Mouse (Mus musculus) midbrain, embryonic 16.5 days (tissue): ENCODE data around the gene Cherp. TPM values are rescaled to one million over a fixed set of nuclear protein-coding genes. Genes with fewer than 3 reads are reported as not detected.
A peak's percentile ranks its signal among the peaks of the same experiment; 100 is the strongest.

Source experiments
- ATAC-seq: fragments of 200-750 bp; cut with Nextera tagmentation; 2 replicates; pipeline ENCODE4 v1.8.0; 2017; ENCODE audit warnings: moderate TSS enrichment
- H3K27ac ChIP-seq: fragments of 300-500 bp; sonication (generic); 2 replicates; pipeline ENCODE4 v1.5.1; 2014; ENCODE audit warnings: mild to moderate bottlenecking, low read length, mixed read lengths
- H3K27me3 ChIP-seq: fragments of 300-500 bp; sonication (generic); 2 replicates; pipeline ENCODE4 v1.6.1; 2014; ENCODE audit warnings: low read depth, low read length, mixed read lengths; ENCODE audit not compliant: control insufficient read depth, insufficient read depth
- H3K36me3 ChIP-seq: fragments of 300-500 bp; sonication (generic); 2 replicates; pipeline ENCODE4 v1.6.1; 2014; ENCODE audit warnings: mild to moderate bottlenecking, low read length, moderate library complexity, mixed read lengths; ENCODE audit not compliant: control insufficient read depth, insufficient read depth
- H3K4me1 ChIP-seq: fragments of 300-500 bp; sonication (generic); 2 replicates; pipeline ENCODE4 v1.6.1; 2014; ENCODE audit warnings: mild to moderate bottlenecking, low read length, mixed read lengths; ENCODE audit not compliant: control insufficient read depth, insufficient read depth
- H3K4me2 ChIP-seq: fragments of 300-500 bp; sonication (generic); 2 replicates; pipeline ENCODE4 v1.6.1; 2014; ENCODE audit warnings: mild to moderate bottlenecking, low read length, mixed read lengths
- H3K4me3 ChIP-seq: fragments of 300-500 bp; sonication (generic); 2 replicates; pipeline ENCODE4 v1.5.1; 2014; ENCODE audit warnings: low read depth, mild to moderate bottlenecking, low read length, moderate library complexity, mixed read lengths
- H3K9ac ChIP-seq: fragments of 300-500 bp; sonication (generic); 2 replicates; pipeline ENCODE4 v1.6.1; 2014; ENCODE audit warnings: low read depth, low read length, mixed read lengths
- H3K9me3 ChIP-seq: fragments of 300-500 bp; sonication (generic); replicated peaks from 2 replicates; pipeline ENCODE4 v1.6.1; 2014; ENCODE audit warnings: mild to moderate bottlenecking, low read length, mixed read lengths; ENCODE audit not compliant: control insufficient read depth, poor library complexity, severe bottlenecking
- whole genome bisulfite sequencing: fragments of 180-500 bp; shearing (Covaris S2); extraction: QIAGEN DNeasy Blood & Tissue Kit; methylation state at CpG from one replicate; pipeline ENCODE4 v1.1.7; 2014; 5-methylcytosine and 5-hydroxymethylcytosine counted together
- polyA plus RNA-seq: library from polyadenylated mRNA; unstranded; fragments of >200 nt; fragmentation: Nextera tagmentation; extraction: Ambion mirVana; gene quantifications from 2 replicates; pipeline ENCODE4 v1.2.1, GENCODE M21; 2015

Gene Cherp
- polyA plus RNA-seq, 1 experiment from 2014 or later: 55.3 TPM

DNA sequence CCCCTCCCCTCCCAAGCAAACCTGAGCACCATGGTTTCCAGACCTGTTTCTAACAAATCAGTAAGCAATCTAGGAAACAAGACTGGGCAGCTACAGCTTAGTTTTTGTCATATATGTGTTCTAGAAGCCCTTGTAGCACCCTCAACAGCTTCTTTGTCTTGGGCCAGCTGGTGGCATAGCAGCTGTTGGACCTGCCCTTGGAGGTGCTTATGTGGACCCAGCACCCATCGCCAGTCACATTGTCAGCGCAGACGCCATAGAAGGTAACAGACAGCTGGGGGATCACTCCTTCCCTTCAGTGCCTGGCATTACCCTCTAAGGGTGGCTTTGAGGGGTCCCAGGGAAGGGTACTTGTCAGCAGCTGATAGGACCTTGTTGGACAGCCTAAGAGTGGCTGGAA, 17.2 kb downstream of the Cherp start:
- ATAC-seq: no peak
- Histone ChIP-seq H3K27ac (no peak overlapping the region), H3K4me3 (no peak overlapping the region), H3K36me3 (peaks cover 59% of the 10 kb centered on the region), H3K9me3 (no peaks in the 10 kb centered on the region), H3K4me2 (no peak overlapping the region), H3K27me3 (no peaks in the 10 kb centered on the region), H3K9ac (no peak overlapping the region), H3K4me1 (no peaks in the 10 kb centered on the region)
- 93% methylated on average over 3 of the region's 3 CpGs for WGBS

DNA sequence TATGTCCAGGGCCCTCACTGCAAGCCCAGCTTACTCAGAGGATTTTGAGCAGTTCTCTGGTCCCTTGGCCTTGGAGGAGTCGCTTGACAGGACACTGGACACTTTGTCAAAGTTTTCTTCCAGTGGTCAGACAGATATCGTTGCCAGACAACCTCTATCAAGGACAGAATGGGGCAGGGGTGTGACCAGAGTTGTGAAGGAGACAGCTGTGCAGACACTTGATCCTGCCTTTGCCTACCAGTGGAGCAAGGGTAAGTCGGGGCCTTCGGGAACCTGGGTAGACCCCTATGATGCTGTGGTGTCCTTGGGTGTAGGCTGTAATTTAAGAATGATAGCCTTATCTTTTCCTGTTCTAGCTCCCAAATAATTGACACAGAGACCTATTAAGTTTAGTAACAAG, 19.7 kb downstream of the Cherp start:
- no peak overlapping the region for H3K4me2 ChIP-seq
- 94% methylated on average over 4 of the region's 4 CpGs for WGBS

DNA sequence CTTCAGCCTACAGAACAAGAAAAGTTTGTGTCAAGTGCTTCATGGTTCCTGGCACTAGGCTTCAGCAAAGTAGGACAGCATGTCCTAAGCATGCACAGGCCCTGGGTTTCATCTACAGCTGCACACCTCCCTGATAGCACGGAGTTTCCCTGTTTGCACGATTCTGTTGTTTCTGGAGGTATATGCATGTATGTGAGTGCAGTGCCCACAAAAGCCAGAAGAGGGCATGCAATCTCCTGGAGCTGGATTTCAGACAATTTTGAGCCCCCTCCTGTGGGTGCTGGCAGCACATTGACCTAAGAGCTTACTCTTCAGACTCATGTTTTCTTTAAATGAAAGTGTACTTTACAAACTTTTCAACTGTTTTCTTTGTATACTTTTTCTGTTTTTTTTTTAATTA, 21.1 kb downstream of the Cherp start:
- Histone ChIP-seq H3K9me3 (no peaks in the 10 kb centered on the region), H3K4me2 (no peak overlapping the region), H3K9ac (no peak overlapping the region), H3K27me3 (no peaks in the 10 kb centered on the region), H3K27ac (no peak overlapping the region), H3K4me3 (no peak overlapping the region), H3K4me1 (no peaks in the 10 kb centered on the region), H3K36me3 (peaks cover 40% of the 10 kb centered on the region)
- no peak for ATAC-seq
- 98% methylated on average over 2 of the region's 2 CpGs for WGBS

More for the DNA sequence above, 19.7 kb downstream of the Cherp start:
- H3K9ac ChIP-seq: no peak overlapping the region
- H3K27me3 ChIP-seq: no peaks in the 10 kb centered on the region
- no peaks in the 10 kb centered on the region for H3K9me3 ChIP-seq
- peaks cover 39% of the 10 kb centered on the region for H3K36me3 ChIP-seq
- H3K27ac ChIP-seq: no peak overlapping the region
- no peaks in the 10 kb centered on the region for H3K4me1 ChIP-seq
- no peak for ATAC-seq
- H3K4me3 ChIP-seq: no peak overlapping the region

DNA sequence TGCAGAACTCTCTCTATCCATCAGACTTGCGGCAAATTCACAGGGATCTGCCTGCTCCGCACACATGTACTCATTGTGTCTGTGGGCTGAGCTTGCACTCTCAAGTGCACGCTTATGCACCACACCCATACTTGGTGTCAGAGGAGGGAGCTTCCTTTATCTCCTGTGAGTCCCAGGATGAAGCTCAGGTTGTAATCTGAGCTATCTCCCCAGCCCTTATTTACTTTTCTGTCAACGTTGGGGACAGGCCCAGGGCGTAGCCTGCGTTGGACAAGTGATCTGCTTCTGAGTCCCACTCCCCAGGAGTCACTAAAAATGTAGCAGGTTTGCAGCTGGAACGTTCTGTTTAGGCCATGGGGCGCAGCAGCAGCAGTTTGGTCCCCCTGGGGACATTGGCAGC, 23.5 kb downstream of the Cherp start:
- Histone ChIP-seq H3K36me3 (peaks cover 36% of the 10 kb centered on the region), H3K4me1 (peaks cover 4% of the 10 kb centered on the region), H3K9ac (no peak overlapping the region), H3K4me3 (no peak overlapping the region), H3K4me2 (no peak overlapping the region), H3K27ac (no peak overlapping the region), H3K27me3 (no peaks in the 10 kb centered on the region), H3K9me3 (no peaks in the 10 kb centered on the region)
- WGBS: 89% methylated on average over 8 of the region's 8 CpGs
- no peak for ATAC-seq

DNA sequence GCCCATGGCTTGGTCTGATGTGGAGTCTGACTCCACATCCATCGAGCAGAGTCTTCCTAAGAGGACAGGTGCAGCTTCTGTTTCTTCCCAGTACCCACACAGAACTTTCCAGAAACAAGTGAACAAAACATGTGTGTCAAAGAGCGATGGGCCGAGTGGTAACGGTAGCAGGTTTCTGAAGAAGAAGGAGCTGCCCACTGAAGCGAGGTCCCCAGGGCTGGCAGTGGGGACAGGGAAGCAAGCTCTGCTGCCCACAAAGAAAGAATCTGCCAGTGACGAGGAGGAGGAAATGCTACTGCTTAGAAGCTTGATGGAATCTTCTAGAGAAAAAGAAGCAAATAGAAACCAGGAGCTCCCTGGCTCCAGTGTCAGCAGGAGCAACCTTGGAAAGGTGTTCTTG, 30.0 kb downstream of the Cherp start:
- WGBS: 96% methylated on average over 6 of the region's 6 CpGs
- Histone ChIP-seq H3K4me2 (no peak overlapping the region), H3K4me1 (peaks cover 23% of the 10 kb centered on the region), H3K9me3 (no peaks in the 10 kb centered on the region), H3K27ac (no peak overlapping the region), H3K27me3 (no peaks in the 10 kb centered on the region), H3K9ac (no peak overlapping the region), H3K36me3 (peaks cover 7% of the 10 kb centered on the region), H3K4me3 (no peak overlapping the region)
- no peak for ATAC-seq

- H3K4me3 ChIP-seq: peak overlapping the region; percentile 45
- H3K9ac ChIP-seq: peak overlapping the region; percentile 70
- WGBS: 39% methylated on average over 6 of the region's 6 CpGs
- no peaks in the 10 kb centered on the region for H3K27me3 ChIP-seq
- peak overlapping the region; percentile 63 for H3K4me2 ChIP-seq
- H3K4me1 ChIP-seq: peaks cover 23% of the 10 kb centered on the region
- no peak for ATAC-seq
- H3K9me3 ChIP-seq: no peaks in the 10 kb centered on the region
- H3K36me3 ChIP-seq: no peaks in the 10 kb centered on the region
- peak overlapping the region; percentile 65; the same call in 1 of the 2 replicates for H3K27ac ChIP-seq
These were observed 31.1 kb downstream of the Cherp start for GRCm38 (mm10) chr8:72443994-72444350.

GRCm38 (mm10) chr8:72443338-72443993, 31.6 kb downstream of the Cherp start, which contains the start of the genes Calr3 and 1700030K09Rik:
Gene Calr3, minus strand, starts transcription at chr8:72443870.
Gene 1700030K09Rik, plus strand, starts transcription at chr8:72443880.
- WGBS: 5% methylated on average over 34 of the region's 34 CpGs
- Histone ChIP-seq H3K27ac (peak within 1 kb of the TSS; percentile 65; the same call in 1 of the 2 replicates), H3K36me3 (no peaks in the 10 kb centered on the region), H3K4me2 (peak within 1 kb of the TSS; percentile 81), H3K4me3 (peak within 1 kb of the TSS; percentile 45), H3K4me1 (peaks cover 23% of the 10 kb centered on the region), H3K9ac (peak within 1 kb of the TSS; percentile 70), H3K9me3 (no peaks in the 10 kb centered on the region), H3K27me3 (no peaks in the 10 kb centered on the region)
- peak; percentile 99 for ATAC-seq

GRCm38 (mm10) chr8:72438248-72439015, 36.6 kb downstream of the Cherp start:
- no peak for ATAC-seq
- no peak overlapping the region for H3K27ac ChIP-seq
- H3K36me3 ChIP-seq: no peaks in the 10 kb centered on the region
- no peak overlapping the region for H3K4me2 ChIP-seq
- no peaks in the 10 kb centered on the region; the same call in 1 of the 2 replicates for H3K4me1 ChIP-seq
- H3K27me3 ChIP-seq: no peaks in the 10 kb centered on the region
- H3K4me3 ChIP-seq: no peak overlapping the region
- 64% methylated on average over 8 of the region's 8 CpGs for WGBS
- H3K9me3 ChIP-seq: no peaks in the 10 kb centered on the region
- H3K9ac ChIP-seq: no peak overlapping the region

DNA sequence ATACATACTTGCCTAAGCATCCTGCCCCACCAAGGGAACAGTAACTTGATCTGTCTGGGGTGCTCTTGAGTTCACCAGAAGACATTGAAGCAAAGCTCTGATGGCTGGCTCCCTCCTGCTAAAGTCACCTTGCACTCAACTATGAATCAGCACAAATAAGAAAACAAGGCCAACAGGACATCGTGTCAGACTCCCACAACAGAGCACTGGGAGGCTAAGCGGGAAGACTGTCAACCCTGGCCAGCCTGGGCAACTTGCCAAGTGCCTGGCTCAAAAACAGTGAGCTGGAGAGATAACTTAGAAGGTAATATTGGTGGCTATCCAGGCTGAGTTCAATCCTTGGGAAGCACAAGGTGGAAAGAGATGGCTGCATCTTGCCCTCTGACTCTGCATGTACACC, 40.1 kb downstream of the Cherp start:
- Histone ChIP-seq H3K27ac (no peak overlapping the region), H3K27me3 (no peaks in the 10 kb centered on the region), H3K4me2 (no peak overlapping the region), H3K9ac (no peak overlapping the region), H3K4me1 (no peaks in the 10 kb centered on the region), H3K36me3 (no peaks in the 10 kb centered on the region), H3K9me3 (no peaks in the 10 kb centered on the region), H3K4me3 (no peak overlapping the region)
- 43% methylated on average over 2 of the region's 2 CpGs for WGBS
- no peak for ATAC-seq
